Mouse (Mus musculus) left cerebral cortex, adult 18-20 months (tissue): ENCODE results near the gene Cat. TPM values are rescaled to one million over a fixed set of nuclear protein-coding genes. Genes with fewer than 3 reads are reported as not detected.

Source experiments
- DNase-seq, 2 experiments: peaks; one replicate each; pipeline ENCODE4 v3.0.0; 2021 to 2022; ENCODE audit warnings: low spot score in 2 of 2, mixed read lengths in 1 of 2
- total RNA-seq, 2 experiments: library from RNA; stranded (reverse); gene quantifications; 2 replicates each; pipeline ENCODE4 v1.2.3; 2021

Gene Cat
- total RNA-seq, 2 experiments from 2014 or later = 38.3 to 38.4 TPM

DNA sequence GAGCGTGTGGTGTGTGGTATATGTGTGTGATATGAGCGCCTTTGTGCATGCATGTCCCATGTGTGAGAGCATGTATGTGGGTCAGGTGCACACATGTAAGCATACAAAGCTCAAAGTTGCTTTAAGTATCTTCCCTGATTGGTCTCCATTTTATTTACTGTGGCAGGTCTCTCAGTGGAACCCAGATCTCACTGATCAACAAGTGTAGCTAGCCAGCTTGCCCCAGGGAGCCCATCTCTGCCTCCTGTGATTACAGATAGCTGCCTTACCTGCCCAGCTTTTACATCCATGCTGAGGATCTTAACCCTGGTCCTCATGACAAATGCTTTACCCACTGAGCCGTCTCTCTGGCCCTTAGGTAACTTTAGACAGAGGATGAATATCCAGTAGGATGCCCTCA is 6.6 kb downstream of the Cat start:
- DNase-seq = no peak

- DNase-seq = no peak
These were observed 7.5 kb downstream of the Cat start for GRCm38 (mm10) chr2:103477456-103477855.

DNA sequence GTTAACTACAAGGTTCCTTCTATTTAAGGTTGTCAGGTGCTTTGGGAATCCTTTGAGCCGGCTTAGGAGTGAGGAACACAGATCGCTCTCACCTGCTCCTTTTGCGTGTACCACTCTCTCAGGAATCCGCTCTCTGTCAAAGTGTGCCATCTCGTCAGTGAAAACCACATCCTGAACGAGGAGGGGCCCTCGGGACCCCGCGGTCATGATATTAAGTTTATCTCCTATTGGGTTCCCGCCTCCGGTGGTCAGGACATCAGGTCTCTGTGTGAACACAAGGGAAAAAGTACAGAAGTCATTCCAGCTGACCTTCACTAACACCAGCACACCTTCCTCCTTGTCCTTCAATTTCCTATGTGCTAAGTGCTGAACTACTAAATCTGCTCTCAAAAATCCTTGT is 8.3 kb downstream of the Cat start:
- DNase-seq = no peak

GRCm38 (mm10) chr2:103476180-103476579 is 8.8 kb downstream of the Cat start:
- no peak for DNase-seq

GRCm38 (mm10) chr2:103473362-103473761 is 11.6 kb downstream of the Cat start:
- no peak for DNase-seq

DNA sequence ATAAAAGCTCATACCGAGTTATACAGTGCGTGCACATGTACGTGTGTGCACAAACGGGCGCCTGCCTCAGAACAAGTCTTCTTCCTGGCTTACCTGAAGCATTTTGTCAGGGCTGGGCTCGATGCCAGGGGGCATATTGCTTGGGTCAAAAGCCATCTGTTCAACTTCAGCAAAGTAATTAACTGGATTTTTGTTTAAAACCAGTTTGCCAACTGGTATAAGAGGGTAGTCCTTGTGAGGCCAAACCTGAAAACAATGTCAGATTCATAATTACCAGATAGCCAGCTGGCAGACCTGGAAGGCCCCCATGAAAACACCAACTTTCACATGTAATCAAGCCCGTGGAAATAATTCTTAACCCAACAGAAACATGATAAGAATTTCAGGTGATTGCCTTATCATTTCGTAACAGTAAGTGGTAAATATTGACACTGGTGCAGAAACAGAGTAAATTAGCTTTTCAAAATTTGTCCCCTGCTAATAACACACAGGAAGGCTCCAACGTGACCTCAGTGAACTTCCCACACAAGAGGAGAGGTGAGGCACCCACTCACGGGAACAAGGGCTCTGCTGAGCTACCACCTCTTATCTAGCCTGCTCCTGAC is 17.9 kb downstream of the Cat start:
- DNase-seq = no peak

GRCm38 (mm10) chr2:103466272-103466671 is 18.7 kb downstream of the Cat start:
- no peak for DNase-seq

DNA sequence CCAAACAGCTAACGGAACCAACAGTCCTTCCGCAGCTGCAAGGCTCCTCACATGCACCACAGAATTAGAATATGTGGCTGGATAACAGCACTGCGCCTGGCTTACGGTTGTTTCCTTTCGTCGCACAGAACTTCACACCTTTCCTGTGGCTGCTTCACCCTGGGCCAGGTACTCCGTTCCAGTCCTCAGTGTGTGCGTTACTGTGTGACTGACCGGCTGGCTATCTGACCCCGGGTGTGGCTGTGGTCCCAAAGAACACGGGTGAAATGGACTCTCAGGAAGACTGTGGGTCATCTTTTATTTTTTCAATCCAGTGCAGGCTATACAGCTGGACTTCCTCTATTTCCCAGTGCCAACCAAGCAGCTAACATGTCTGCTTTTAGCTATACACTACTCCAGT is 19.5 kb downstream of the Cat start:
- no peak for DNase-seq

DNA sequence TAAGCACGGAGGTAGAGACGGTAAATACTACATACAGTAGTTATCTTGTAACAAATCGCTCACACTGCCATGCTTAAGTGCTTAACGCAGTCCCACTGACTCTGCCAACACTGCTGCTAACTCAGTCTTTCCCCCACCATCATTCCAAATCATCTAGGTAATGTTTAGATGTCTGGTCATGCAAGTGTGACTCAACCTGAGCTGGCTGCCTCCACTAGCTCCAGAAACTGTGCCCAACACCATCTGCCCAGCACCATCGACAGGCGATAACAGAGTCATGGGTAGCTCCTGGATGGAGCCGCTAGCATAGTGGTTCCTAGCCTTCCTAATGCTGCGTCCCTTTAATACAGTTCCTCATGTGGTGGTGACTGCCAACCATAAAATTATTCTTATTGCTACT is 20.4 kb downstream of the Cat start:
- no peak for DNase-seq

GRCm38 (mm10) chr2:103462746-103463145 is 22.2 kb downstream of the Cat start:
- DNase-seq = no peak

- DNase-seq = no peak
These were observed 23.2 kb downstream of the Cat start for GRCm38 (mm10) chr2:103461743-103462142.

- DNase-seq = no peak
These were observed 23.8 kb downstream of the Cat start for GRCm38 (mm10) chr2:103461210-103461609.

DNA sequence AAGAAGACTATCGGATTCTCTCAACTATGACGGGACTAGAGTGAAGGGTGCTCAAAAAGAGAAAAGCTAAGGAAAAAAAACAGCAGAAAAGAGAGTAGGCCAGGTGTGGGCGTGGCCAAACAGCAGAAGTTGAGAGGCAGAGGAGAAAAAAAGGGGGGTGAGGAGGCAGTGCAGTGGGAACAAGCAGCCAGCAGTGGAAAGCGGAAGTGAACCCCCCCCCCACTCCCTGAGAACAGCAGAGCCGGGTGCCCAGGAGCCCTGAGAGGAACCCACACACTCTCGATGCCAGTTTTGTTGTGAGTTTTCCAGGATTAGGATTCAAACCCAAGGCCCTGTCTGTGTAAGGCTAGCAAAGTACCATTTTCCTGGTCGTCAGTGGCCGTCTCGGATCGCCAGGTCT is 25.9 kb downstream of the Cat start:
- DNase-seq = no peak

- DNase-seq = peak in 1 of 2 experiments; percentile 12
These were observed 27.3 kb downstream of the Cat start for GRCm38 (mm10) chr2:103457628-103458027.

DNA sequence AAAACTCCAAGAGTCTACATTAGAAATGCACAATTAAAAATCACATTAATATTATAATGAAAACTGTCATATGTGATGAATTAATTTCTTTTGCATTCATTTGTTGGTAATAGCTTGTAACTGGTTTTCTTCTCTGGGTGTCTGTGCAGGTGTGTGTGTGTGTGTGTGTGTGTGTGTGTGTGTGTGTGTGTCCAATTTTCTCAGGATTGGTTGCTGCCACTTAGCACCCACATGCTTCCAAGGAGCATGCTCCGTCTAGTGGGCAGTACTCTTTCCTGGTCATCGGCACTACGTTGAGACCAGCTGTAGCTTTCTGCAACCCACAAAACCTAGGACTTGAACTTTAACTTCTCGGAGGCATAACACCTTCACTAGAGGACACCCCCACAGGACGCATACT is 27.9 kb downstream of the Cat start:
- no peak for DNase-seq

- peak; percentile 87 to 94 for DNase-seq
These were observed 28.3 kb downstream of the Cat start for GRCm38 (mm10) chr2:103456646-103457045.

- no peak for DNase-seq
These were observed 29.2 kb downstream of the Cat start for GRCm38 (mm10) chr2:103455748-103456147.

DNA sequence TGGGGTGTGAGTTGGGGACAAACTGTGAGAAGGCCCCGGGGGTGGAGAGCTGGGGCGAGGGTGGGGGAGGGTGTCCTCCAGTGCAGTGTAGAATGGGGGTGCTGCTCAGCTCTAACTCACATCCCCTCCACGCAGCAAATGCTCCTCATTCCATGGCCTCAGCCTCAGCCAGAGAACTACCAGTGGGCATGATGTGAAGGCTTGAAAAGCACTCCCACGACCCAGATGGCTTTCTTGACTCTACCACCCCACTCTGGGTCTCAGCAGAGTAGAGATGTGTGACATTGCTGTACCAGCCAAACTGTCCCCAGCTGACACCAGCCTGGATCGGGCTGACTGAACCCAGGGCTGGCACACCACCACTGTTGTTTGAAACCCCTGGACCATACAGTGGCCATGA is 32.4 kb downstream of the Cat start:
- DNase-seq = peak in 1 of 2 experiments; percentile 24

DNA sequence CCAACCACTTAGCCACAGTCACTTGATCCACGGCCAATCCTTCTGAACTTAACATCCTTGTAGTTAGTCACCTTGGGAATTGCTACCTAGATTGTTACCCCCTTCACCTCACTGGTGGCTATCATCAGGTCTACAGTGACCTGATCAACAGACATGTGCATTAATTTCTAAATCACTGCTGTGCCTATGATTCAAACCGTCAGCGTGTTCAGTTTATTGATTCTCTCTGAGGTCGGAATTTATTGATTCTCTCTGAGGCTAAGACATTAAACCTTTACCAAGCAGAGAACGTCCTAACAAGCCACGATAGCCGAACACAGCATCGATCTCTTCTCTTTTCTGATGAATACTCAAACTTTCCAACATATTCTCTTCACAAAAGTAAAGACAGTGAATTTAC is 34.7 kb downstream of the Cat start:
- DNase-seq = no peak

- no peak for DNase-seq
These were observed 35.1 kb downstream of the Cat start for GRCm38 (mm10) chr2:103449813-103450212.

DNA sequence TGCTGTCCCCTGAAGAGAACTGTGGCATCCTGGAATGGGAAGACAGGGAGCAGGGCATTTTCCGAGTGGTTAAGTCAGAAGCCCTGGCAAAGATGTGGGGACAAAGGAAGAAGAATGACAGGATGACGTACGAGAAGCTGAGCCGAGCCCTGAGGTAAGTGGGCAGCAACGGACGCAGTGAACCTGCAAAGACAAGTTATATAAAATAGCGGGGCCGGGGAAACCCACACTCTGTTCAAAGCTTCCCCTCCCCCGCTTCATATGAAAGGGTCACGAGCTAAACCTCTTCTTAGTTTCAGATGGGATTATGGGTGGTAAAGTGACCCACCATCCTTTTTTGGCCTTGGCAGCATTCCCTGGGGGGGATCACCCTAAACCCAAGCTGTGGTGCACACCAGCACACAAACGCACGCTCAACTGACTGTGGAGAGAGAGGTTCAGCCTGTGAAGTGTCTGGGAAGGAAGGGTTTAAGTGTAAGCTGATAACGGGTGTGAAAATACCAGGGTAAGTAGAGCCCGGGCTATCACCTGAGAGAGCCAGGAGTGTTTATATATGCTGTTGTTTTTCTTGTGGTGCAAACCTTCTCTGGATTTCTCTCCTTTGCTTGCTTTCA is 35.9 kb downstream of the Cat start:
- no peak for DNase-seq

GRCm38 (mm10) chr2:103446326-103446725 is 38.6 kb downstream of the Cat start:
- no peak for DNase-seq

DNA sequence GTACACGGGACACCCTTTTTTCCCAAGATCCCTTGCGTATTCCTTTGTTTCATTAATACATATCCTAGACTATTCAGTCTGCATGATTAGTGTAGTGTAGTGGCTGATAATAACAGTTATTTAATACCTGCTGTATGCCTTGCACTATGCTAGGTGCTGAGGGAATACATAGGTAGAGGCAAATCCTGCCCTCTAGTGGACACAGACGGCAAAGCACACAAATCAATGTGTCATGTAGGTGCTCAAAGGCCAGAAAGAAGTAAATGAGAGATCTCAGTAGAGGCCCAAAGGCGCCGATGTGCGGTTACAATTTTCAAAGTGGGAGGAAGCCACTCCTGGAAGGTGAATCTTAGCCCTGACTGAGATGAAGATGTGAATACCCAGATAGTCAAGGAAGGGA is 39.2 kb downstream of the Cat start:
- peak; percentile 43 to 44 for DNase-seq
